Mouse (Mus musculus): Measurements from ENCODE around the gene Cct6b. TPM values are rescaled to one million over a fixed set of nuclear protein-coding genes. Genes with fewer than 3 reads are reported as not detected.

The Cct6b gene
- 0.37 and 0.40 TPM in 2 replicates for polyA plus RNA-seq (2015; fragmentation: Nextera tagmentation; extraction: Ambion mirVana)

DNA sequence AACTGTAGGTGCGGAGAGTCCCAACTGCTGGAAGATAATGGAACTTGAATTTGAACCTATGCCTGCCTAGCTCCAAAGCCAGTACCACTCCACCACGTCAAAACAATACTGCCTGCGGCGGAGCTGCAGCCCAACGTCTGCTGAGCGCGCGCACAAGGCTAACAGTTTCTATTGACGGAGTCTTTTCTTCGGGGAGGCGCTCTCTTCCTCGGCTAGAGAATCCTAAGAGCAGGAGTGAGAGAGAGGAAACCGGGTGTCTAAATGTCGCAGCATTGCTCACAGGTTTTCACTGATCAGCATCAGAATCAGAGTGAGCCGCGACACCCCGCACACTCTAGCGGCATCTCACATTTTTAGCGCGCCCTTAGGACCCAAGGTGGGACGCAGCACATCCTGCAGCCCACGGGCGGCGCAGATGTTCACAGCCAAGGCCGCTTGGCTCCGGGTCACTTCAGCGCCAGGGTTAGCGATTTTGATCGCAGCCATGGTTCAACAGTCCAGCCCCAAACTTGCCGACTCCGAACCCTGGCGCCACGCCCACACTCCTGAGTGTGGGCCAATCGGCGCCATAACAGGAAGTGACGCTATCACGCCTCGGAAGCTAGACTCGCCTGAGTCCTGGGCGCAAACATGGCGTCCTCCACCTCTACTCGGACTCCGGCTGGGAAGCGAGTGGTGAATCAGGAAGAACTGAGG is at the start of gene Cct6b, which contains the start of gene Zfp830:
TSS of gene Cct6b (minus strand) at position 580 of the 696 bp plus-strand sequence.
TSS of gene Zfp830 (plus strand) at position 604 of the 696 bp plus-strand sequence.
- ATAC-seq (ENCODE audit: insufficient read depth, low FRiP score, low read depth) = peak; percentile 99
- Histone ChIP-seq H3K27me3 (replicated peaks) (no peaks in the 10 kb centered on the region), H3K9ac (peak within 1 kb of the TSS; percentile 84), H3K4me2 (peak within 1 kb of the TSS; percentile 85), H3K9me3 (no peaks in the 10 kb centered on the region), H3K27ac (peak within 1 kb of the TSS; percentile 96), H3K4me1 (peaks cover 5% of the 10 kb centered on the region), H3K4me3 (replicated peaks) (peak within 1 kb of the TSS; percentile 95), H3K36me3 (0 out of 2 replicates have a peak, but pooled peaks cover 4% of the 10 kb centered on the region)
- under 1% methylated on average over 44 of the region's 44 CpGs for WGBS

DNA sequence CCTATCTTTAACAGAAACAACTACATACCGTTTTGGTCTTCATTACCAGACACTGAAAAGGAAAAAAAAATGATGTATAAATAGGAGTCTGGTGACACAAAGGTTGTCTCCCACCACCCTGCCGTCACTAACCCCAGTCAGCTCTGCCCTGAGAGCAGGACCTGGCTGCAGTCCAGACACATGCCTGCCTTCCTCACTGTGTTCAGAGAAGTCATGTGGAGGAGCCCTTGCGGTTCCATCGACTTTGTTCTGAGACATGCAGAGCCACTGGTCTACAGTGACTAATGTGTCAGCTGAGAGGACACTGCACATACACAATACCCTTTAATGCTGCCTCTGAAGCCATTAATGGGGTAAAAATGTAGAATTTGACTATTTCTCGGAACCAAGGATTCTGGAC is 44.4 kb upstream of the Cct6b start:
- H3K4me2 ChIP-seq = no peak overlapping the region
- peaks cover 8% of the 10 kb centered on the region for H3K36me3 ChIP-seq
- WGBS = 77% methylated on average over 5 of the region's 5 CpGs
- H3K9me3 ChIP-seq = no peaks in the 10 kb centered on the region
- 0 out of 2 replicates have a peak, but pooled peaks cover 3% of the 10 kb centered on the region for H3K4me1 ChIP-seq
- H3K27ac ChIP-seq = no peak overlapping the region
- H3K4me3 ChIP-seq (replicated peaks) = no peak overlapping the region
- no peaks in the 10 kb centered on the region for H3K27me3 ChIP-seq (replicated peaks)
- no peak overlapping the region for H3K9ac ChIP-seq
- ATAC-seq (ENCODE audit: insufficient read depth, low FRiP score, low read depth) = no peak

GRCm38 (mm10) chr11:82807370-82807769 is 43.2 kb upstream of the Cct6b start:
- no peak for ATAC-seq (ENCODE audit: insufficient read depth, low FRiP score, low read depth)
- Histone ChIP-seq H3K36me3 (peaks cover 18% of the 10 kb centered on the region), H3K4me3 (replicated peaks) (no peak overlapping the region), H3K27me3 (replicated peaks) (no peaks in the 10 kb centered on the region), H3K4me1 (no peaks in the 10 kb centered on the region), H3K4me2 (no peak overlapping the region), H3K27ac (no peak overlapping the region), H3K9me3 (no peaks in the 10 kb centered on the region), H3K9ac (no peak overlapping the region)
- 74% methylated on average over 3 of the region's 3 CpGs for WGBS

DNA sequence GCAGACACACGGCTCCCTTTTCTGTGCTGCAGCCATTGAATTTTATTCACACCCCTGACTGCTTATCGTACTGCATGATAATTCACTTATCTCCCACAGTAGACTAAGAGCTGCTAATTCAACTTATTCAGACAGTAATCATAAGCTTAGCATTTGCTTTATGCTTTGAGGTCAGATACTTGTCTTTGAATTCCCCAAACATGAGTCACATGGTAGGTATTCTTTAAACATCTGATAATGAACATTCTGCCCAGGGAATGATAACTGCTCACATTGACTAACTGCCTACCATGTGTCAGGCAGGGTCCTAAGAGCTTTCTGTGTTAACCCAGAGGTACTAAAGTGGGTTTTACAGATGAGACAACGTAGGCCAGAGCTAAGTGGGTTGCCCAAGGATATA is 42.5 kb upstream of the Cct6b start:
- Histone ChIP-seq H3K27ac (no peak overlapping the region), H3K9me3 (no peaks in the 10 kb centered on the region), H3K36me3 (peaks cover 24% of the 10 kb centered on the region), H3K4me2 (no peak overlapping the region), H3K4me1 (no peaks in the 10 kb centered on the region), H3K27me3 (replicated peaks) (no peaks in the 10 kb centered on the region), H3K4me3 (replicated peaks) (no peak overlapping the region), H3K9ac (no peak overlapping the region)
- 60% methylated on average over 3 of the region's 3 CpGs for WGBS
- no peak for ATAC-seq (ENCODE audit: insufficient read depth, low FRiP score, low read depth)

DNA sequence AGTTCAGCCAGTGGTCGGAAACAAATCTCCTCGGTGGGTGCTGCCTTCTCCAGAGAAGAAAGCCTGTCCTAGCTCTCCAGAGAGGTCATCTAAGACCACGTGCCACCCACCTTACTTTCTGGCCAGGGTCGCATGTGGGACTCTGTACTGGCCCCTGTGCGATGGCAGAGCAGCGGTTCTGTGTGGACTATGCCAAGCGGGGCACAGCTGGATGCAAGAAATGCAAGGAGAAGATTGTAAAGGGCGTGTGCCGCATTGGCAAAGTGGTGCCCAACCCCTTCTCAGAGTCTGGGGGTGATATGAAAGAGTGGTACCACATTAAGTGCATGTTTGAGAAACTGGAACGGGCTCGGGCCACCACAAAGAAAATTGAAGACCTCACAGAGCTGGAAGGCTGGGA is 19.3 kb upstream of the Cct6b start:
- Histone ChIP-seq H3K27ac (no peak overlapping the region), H3K4me1 (peaks cover 11% of the 10 kb centered on the region; the same call in 1 of the 2 replicates), H3K36me3 (peaks cover 30% of the 10 kb centered on the region), H3K4me3 (replicated peaks) (no peak overlapping the region), H3K27me3 (replicated peaks) (no peaks in the 10 kb centered on the region), H3K9me3 (no peaks in the 10 kb centered on the region), H3K4me2 (no peak overlapping the region), H3K9ac (no peak overlapping the region)
- 84% methylated on average over 11 of the region's 11 CpGs for WGBS
- ATAC-seq (ENCODE audit: insufficient read depth, low FRiP score, low read depth) = no peak

DNA sequence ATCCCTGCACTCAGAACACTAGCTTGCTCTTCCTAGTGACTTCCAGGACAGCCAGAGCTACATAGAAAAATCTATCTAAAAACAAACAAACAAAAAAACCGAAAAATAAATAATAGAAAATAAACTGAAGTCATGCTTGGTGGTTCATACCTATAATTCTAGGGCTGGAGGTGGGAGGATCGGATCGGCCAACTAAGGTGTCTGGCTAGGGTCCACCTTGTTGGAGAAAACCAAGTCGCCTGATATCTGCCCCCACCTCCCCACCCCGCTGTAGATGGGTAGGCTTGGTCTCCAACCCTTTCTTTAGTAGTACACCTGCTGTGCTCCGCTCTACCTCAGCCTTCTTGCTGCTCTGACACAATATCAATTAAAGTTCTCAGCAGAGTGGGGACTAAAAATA is 18.1 kb upstream of the Cct6b start:
- Histone ChIP-seq H3K4me3 (replicated peaks) (peak overlapping the region; percentile 86), H3K36me3 (peaks cover 25% of the 10 kb centered on the region), H3K4me2 (peak overlapping the region; percentile 62), H3K9me3 (no peaks in the 10 kb centered on the region), H3K9ac (peak overlapping the region; percentile 87; the same call in 1 of the 2 replicates), H3K4me1 (peaks cover 11% of the 10 kb centered on the region; the same call in 1 of the 2 replicates), H3K27ac (0 out of 2 replicates have a peak overlapping the region, but pooled peaks have one; percentile 3), H3K27me3 (replicated peaks) (no peaks in the 10 kb centered on the region)
- ATAC-seq (ENCODE audit: insufficient read depth, low FRiP score, low read depth) = no peak
- 42% methylated on average over 6 of the region's 6 CpGs for WGBS

- Histone ChIP-seq H3K4me1 (peaks cover 11% of the 10 kb centered on the region; the same call in 1 of the 2 replicates), H3K9me3 (no peaks in the 10 kb centered on the region), H3K27me3 (replicated peaks) (no peaks in the 10 kb centered on the region), H3K36me3 (peaks cover 23% of the 10 kb centered on the region), H3K4me2 (peak within 1 kb of the TSS; percentile 62), H3K9ac (peak within 1 kb of the TSS; percentile 87), H3K27ac (peak within 1 kb of the TSS; percentile 97), H3K4me3 (replicated peaks) (peak within 1 kb of the TSS; percentile 86)
- peak; percentile 92 for ATAC-seq (ENCODE audit: insufficient read depth, low FRiP score, low read depth)
- under 1% methylated on average over 64 of the region's 90 CpGs for WGBS
Observed at GRCm38 (mm10) chr11:82780983-82781903, 17.1 kb upstream of the Cct6b start, which contains the start of gene Lig3. Gene Lig3, plus strand, starts transcription at chr11:82781108.

- H3K27me3 ChIP-seq (replicated peaks) = no peaks in the 10 kb centered on the region
- peak overlapping the region; percentile 86 for H3K4me3 ChIP-seq (replicated peaks)
- H3K36me3 ChIP-seq = peaks cover 14% of the 10 kb centered on the region
- ATAC-seq (ENCODE audit: insufficient read depth, low FRiP score, low read depth) = no peak
- peak overlapping the region; percentile 38 for H3K9ac ChIP-seq
- H3K4me2 ChIP-seq = peak overlapping the region; percentile 62
- 34% methylated on average over 5 of the region's 5 CpGs for WGBS
- peak overlapping the region; percentile 97 for H3K27ac ChIP-seq
- no peaks in the 10 kb centered on the region for H3K9me3 ChIP-seq
- H3K4me1 ChIP-seq = peaks cover 11% of the 10 kb centered on the region; the same call in 1 of the 2 replicates
Observed at GRCm38 (mm10) chr11:82780134-82780533, 16.0 kb upstream of the Cct6b start.

GRCm38 (mm10) chr11:82764438-82764924 is 360 bp upstream of the Cct6b start:
- Histone ChIP-seq H3K9me3 (no peaks in the 10 kb centered on the region), H3K9ac (peak overlapping the region; percentile 84), H3K4me3 (replicated peaks) (peak overlapping the region; percentile 95), H3K27me3 (replicated peaks) (no peaks in the 10 kb centered on the region), H3K27ac (peak overlapping the region; percentile 96), H3K4me2 (peak overlapping the region; percentile 85), H3K4me1 (peaks cover 5% of the 10 kb centered on the region), H3K36me3 (0 out of 2 replicates have a peak, but pooled peaks cover 4% of the 10 kb centered on the region)
- WGBS = under 1% methylated on average over 28 of the region's 28 CpGs
- ATAC-seq (ENCODE audit: insufficient read depth, low FRiP score, low read depth) = peak; percentile 67; the same call in 1 of the 2 replicates

DNA sequence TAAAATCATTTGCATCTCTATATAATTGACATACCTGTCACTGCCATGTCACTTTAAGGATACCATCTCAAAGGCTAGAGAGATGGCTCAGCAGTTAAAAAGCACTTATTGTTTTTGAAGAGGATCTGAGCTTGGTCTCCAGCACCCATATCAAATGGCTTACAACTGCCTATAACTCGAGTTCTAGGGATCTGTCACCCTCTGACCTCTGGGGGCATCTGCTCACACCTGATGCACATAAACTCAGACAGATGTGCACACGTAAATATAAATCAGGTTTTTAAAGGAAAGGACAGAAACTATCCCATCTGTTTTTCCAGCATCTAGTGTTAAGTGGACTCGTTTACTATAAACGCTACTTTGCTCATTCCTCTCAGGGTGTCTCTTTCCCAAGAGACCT is 860 bp downstream of the Cct6b start:
- Histone ChIP-seq H3K27ac (peak overlapping the region; percentile 96), H3K4me3 (replicated peaks) (peak overlapping the region; percentile 95), H3K9me3 (no peaks in the 10 kb centered on the region), H3K9ac (no peak overlapping the region; the same call in 1 of the 2 replicates), H3K27me3 (replicated peaks) (no peaks in the 10 kb centered on the region), H3K4me1 (peaks cover 5% of the 10 kb centered on the region), H3K4me2 (peak overlapping the region; percentile 77), H3K36me3 (0 out of 2 replicates have a peak, but pooled peaks cover under 1% of the 10 kb centered on the region)
- no peak for ATAC-seq (ENCODE audit: insufficient read depth, low FRiP score, low read depth)
- 10% methylated on average over 4 of the region's 4 CpGs for WGBS

DNA sequence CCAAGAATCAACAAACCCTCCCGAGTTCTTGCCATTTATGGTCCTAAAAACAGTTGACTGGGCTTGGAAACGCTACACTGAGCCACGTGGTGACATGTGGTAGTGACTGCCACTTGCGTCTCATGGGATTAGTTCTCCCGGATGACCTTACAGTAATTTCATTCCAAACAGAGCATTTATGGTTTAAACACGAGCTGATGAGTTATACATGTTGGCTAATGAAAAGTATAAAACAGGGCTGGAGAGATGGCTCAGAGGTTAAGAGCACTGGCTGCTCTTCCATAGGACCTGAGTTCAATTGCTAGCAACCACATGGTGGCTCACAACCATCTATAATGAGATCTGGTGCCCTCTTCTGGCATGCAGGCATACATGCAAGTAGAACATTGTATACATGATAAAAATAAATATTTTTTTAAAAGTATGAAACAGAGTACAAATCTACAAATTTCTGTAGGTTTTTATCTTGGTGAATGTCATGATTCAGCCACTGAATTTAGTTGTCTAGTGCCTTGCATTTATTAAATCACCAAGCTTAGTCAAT is 1.8 kb downstream of the Cct6b start:
- H3K36me3 ChIP-seq = no peaks in the 10 kb centered on the region
- no peaks in the 10 kb centered on the region for H3K9me3 ChIP-seq
- H3K4me1 ChIP-seq = peaks cover 5% of the 10 kb centered on the region
- H3K4me3 ChIP-seq (replicated peaks) = no peak overlapping the region
- ATAC-seq (ENCODE audit: insufficient read depth, low FRiP score, low read depth) = no peak
- WGBS = 86% methylated on average over 6 of the region's 6 CpGs
- H3K9ac ChIP-seq = no peak overlapping the region
- H3K4me2 ChIP-seq = no peak overlapping the region
- H3K27ac ChIP-seq = no peak overlapping the region
- no peaks in the 10 kb centered on the region for H3K27me3 ChIP-seq (replicated peaks)

All from stomach, embryonic 15.5 days (tissue).